Mouse (Mus musculus) lung, embryonic 15.5 days (tissue): ENCODE measurements around the gene Jaml. TPM values are rescaled to one million over a fixed set of nuclear protein-coding genes. Genes with fewer than 3 reads are reported as not detected.
A peak's percentile ranks its signal among the peaks of the same experiment; 100 is the strongest.
"Not testable (repeated sequence)": the region's sequence is repeated elsewhere in the genome, so short reads cannot be mapped to it uniquely, and the experiment has no call there.

Source experiments
- ATAC-seq: fragments of 200-750 bp; cut with Nextera tagmentation; 2 replicates; pipeline ENCODE4 v1.8.0; 2017; ENCODE audit warnings: moderate number of reproducible peaks, borderline replicate concordance; ENCODE audit not compliant: low FRiP score, low TSS enrichment; ENCODE audit errors: extremely low read depth
- H3K27ac ChIP-seq: fragments of 300-500 bp; sonication (generic); 2 replicates; pipeline ENCODE4 v1.5.1; 2015; ENCODE audit warnings: moderate library complexity, mild to moderate bottlenecking, inconsistent platforms
- H3K27me3 ChIP-seq: fragments of 300-500 bp; sonication (generic); 2 replicates; pipeline ENCODE4 v1.6.1; 2015; ENCODE audit warnings: inconsistent platforms
- H3K36me3 ChIP-seq: fragments of 300-500 bp; sonication (generic); 2 replicates; pipeline ENCODE4 v1.6.1; 2015; ENCODE audit warnings: inconsistent platforms
- H3K4me1 ChIP-seq: fragments of 300-500 bp; sonication (generic); 2 replicates; pipeline ENCODE4 v1.6.1; 2015; ENCODE audit warnings: inconsistent platforms
- H3K4me2 ChIP-seq: fragments of 300-500 bp; sonication (generic); 2 replicates; pipeline ENCODE4 v1.6.1; 2015; ENCODE audit warnings: inconsistent platforms, mild to moderate bottlenecking, moderate library complexity
- H3K4me3 ChIP-seq: fragments of 300-500 bp; sonication (generic); 2 replicates; pipeline ENCODE4 v1.5.1; 2015; ENCODE audit warnings: mild to moderate bottlenecking, inconsistent platforms
- H3K9ac ChIP-seq: fragments of 300-500 bp; sonication (generic); 2 replicates; pipeline ENCODE4 v1.6.1; 2015; ENCODE audit warnings: inconsistent platforms
- H3K9me3 ChIP-seq: fragments of 300-500 bp; sonication (generic); 2 replicates; pipeline ENCODE4 v1.6.1; 2016; ENCODE audit warnings: inconsistent platforms
- WGBS: fragments of 180-500 bp; shearing (Covaris S2); methylation state at CpG from one replicate; pipeline ENCODE4 v1.1.7; 2015; 5-methylcytosine and 5-hydroxymethylcytosine counted together
- polyA plus RNA-seq: library from polyadenylated mRNA; unstranded; fragments of >200 nt; fragmentation: Nextera tagmentation; extraction: Ambion mirVana; gene quantifications from 2 replicates; pipeline ENCODE4 v1.2.1, GENCODE M21; 2015

The Jaml gene
- polyA plus RNA-seq = 0.35 and 0.76 TPM in 2 replicates

DNA sequence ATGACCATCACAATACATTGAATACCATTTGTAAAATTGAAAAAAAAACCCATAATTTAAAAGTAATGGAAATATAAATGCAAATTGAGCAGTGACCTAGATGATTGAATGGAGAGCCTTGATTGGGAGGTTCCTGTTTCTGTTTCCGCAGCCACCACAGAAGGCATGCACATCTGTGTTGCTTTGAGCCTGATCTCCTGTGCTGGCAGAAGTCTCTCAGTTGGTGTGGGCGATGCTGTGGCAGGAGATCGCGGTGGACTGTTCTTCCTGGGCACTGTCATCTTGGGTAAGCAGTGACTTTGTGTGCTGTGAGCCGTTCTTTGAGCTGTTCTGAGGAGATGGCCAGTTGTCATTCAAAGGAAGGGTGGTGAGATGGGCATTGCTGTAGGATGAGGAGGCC lies at the start of gene Jaml:
Jaml (plus strand) TSS at position 173 of the 400 bp plus-strand sequence.
- H3K27me3 ChIP-seq = no peaks in the 10 kb centered on the region; the same call in none of the 2 replicates
- no peak within 1 kb of the TSS for H3K4me2 ChIP-seq
- WGBS = 84% methylated on average over 5 of the region's 5 CpGs
- H3K4me3 ChIP-seq = no peak within 1 kb of the TSS
- H3K27ac ChIP-seq = no peak within 1 kb of the TSS
- H3K36me3 ChIP-seq = no peaks in the 10 kb centered on the region
- H3K9me3 ChIP-seq = no peaks in the 10 kb centered on the region
- ATAC-seq = no peak
- no peak within 1 kb of the TSS for H3K9ac ChIP-seq
- no peaks in the 10 kb centered on the region for H3K4me1 ChIP-seq

DNA sequence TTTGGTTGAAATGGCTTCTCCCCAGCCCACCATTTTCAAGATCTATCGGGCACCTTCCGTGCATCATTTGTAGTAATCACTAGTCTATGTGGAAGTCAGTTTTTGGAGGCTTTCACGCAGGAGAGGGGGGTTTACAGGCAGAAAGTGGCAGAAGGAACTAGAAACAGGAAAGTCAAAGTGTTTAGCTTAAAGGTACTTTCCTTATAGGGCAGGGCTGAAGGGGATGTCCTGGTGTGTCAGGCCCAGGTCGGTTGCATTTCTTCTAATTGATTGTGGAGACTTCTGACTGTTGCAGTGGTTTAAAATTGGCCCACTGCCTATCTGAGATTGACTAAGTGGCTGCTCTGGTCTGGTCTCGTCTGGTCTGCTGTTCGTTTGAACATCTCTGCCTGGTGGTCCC lies 48.6 kb upstream of the Jaml start:
- Histone ChIP-seq H3K36me3 (no peaks in the 10 kb centered on the region), H3K27ac (no peak overlapping the region), H3K4me2 (no peak overlapping the region), H3K27me3 (no peaks in the 10 kb centered on the region), H3K4me1 (no peaks in the 10 kb centered on the region), H3K9ac (no peak overlapping the region), H3K9me3 (no peaks in the 10 kb centered on the region), H3K4me3 (no peak overlapping the region)
- ATAC-seq = no peak
- 58% methylated on average over 6 of the region's 6 CpGs for WGBS

DNA sequence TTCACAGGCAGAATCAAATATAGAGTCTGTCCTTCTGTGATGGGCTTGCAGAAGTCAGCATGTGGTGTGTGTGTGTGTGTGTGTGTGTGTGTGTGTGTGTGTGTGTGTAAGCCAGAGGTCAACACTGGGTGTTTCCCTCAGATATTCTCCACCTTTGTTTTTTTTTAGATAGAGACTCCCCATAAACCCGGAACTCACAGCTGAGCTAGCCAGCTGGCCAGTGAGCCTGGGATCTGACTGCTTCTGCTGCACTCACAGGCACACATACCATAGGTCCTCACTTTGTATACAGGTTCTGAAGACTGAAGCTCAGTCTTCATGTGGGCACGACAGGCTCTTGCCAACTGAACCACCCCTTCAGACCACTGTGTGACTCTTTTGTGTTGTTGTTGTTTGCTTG lies 46.7 kb upstream of the Jaml start:
- no peak overlapping the region for H3K9ac ChIP-seq
- no peak for ATAC-seq
- no peak overlapping the region for H3K4me3 ChIP-seq
- H3K36me3 ChIP-seq = no peaks in the 10 kb centered on the region
- no peaks in the 10 kb centered on the region for H3K9me3 ChIP-seq
- no peaks in the 10 kb centered on the region for H3K4me1 ChIP-seq
- H3K27ac ChIP-seq = no peak overlapping the region
- no peak overlapping the region for H3K4me2 ChIP-seq
- 47% methylated on average over 2 of the region's 2 CpGs for WGBS
- no peaks in the 10 kb centered on the region for H3K27me3 ChIP-seq

DNA sequence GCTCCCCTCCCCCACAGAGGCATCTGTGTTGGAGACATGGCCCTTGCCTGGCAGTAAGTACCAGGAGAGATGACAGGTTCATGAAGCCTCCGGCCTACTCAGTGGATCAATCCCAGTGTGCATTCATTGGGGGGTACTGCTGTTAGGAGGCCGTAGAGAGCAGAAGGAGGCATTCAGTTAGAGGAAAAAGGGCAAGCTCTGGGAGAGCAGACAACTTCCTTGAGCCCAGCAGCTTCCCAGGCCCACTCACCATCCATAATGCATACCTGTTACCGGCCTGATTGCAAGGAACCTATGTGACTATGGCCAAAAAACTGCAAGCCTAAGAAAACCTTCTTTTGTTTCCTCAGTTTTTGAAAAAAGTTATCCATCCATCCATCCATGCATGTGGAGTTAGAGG lies 44.5 kb upstream of the Jaml start:
- Histone ChIP-seq H3K4me1 (no peaks in the 10 kb centered on the region), H3K9ac (no peak overlapping the region), H3K27me3 (peaks cover 12% of the 10 kb centered on the region), H3K9me3 (no peaks in the 10 kb centered on the region), H3K36me3 (no peaks in the 10 kb centered on the region), H3K27ac (no peak overlapping the region), H3K4me3 (no peak overlapping the region), H3K4me2 (no peak overlapping the region)
- no peak for ATAC-seq
- 71% methylated on average over 3 of the region's 3 CpGs for WGBS

DNA sequence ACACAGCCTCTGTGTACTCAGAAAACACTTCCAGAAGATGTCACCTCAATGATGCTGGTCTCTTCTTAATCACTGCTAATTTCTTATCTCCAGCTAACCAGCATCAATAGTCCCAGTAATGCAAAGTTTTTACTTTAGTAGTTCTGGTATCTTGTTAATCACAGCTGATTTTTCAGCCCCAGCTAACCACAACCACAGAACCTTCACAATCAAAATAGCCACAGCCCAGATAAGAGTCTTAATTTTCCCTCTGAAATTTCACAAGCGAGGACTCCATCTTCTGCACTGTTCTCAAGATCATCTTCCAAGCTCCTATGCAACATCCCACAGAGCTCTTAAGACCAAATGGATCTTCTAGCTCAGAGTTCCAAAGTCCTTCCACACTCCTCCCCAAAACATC lies 41.2 kb upstream of the Jaml start:
- ATAC-seq, H3K4me2 ChIP-seq, H3K27ac ChIP-seq, H3K9ac ChIP-seq, H3K9me3 ChIP-seq, H3K4me3 ChIP-seq, H3K36me3 ChIP-seq: not testable (repeated sequence)
- H3K4me1 ChIP-seq = peaks cover 13% of the 10 kb centered on the region; the same call in 1 of the 2 replicates
- 79% methylated on average over 1 of the region's 1 CpGs for WGBS
- peaks cover 42% of the 10 kb centered on the region for H3K27me3 ChIP-seq

DNA sequence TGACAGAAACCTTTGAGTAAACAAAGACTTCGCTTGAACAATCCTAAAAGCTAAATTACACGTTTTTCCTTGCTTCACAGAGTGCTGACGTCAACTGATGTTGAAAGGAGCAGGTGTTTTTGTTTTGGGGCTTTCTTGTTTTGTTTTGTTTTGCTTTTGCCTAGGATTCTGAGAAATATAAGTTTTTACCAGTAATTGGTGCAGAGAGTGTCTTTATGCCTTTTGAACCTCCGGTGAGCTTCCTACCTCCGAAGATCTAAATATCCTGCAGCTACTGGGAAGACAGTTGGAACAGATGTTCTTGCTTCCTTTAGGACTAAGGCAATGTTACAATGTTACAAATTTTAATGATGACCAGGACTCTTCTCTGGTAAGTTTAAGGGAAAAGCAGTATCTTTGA lies 39.5 kb upstream of the Jaml start, which contains the start of gene Mpzl2:
Mpzl2 (plus strand) TSS at position 301 of the 400 bp plus-strand sequence.
- Histone ChIP-seq H3K27me3 (peaks cover 55% of the 10 kb centered on the region), H3K27ac (peak within 1 kb of the TSS; percentile 36; the same call in 1 of the 2 replicates), H3K4me3 (peak within 1 kb of the TSS; percentile 3; the same call in 1 of the 2 replicates), H3K4me1 (peaks cover 13% of the 10 kb centered on the region; the same call in 1 of the 2 replicates), H3K36me3 (no peaks in the 10 kb centered on the region), H3K9me3 (no peaks in the 10 kb centered on the region), H3K9ac (no peak within 1 kb of the TSS), H3K4me2 (peak within 1 kb of the TSS; percentile 41)
- ATAC-seq = no peak
- 48% methylated on average over 5 of the region's 5 CpGs for WGBS

DNA sequence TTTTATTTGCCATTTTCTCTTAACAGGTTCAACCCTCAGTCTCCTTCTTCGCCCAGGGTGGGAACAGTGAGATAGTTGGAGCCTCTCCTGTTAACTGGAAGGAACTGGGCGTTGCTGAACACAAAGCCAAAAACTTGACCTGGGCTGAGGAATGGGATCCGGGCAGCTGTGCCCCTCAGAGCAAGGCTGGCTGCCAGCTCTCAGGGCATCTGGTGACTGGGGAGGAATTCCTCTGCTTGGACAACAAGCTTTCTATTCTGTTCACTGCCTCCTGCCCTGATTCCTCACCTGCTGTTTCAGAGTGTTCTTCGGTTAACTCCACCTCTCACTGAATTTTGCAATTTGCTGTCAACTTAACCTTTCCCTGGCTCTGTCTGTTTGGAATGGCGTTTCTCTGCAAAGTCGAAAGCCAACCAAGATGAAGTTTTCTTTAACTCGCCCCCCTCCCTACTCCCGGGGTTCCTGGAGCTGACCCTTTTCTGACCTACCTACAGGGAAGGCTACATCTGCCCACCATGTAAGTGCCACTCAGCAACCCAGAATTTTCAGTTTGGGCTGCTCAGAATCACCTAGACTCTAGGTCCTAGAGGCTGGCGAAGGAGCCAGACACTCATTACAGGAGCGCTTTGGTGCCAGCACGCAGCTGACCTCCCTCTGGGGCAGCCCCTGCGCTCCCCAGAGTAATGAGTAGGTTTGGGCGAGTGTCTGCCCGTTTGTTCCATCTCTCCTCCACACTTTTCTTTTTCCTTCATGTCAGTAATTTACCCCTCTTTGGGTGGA lies 38.7 kb upstream of the Jaml start:
- Histone ChIP-seq H3K9ac (no peak overlapping the region), H3K27me3 (peaks cover 55% of the 10 kb centered on the region), H3K36me3 (no peaks in the 10 kb centered on the region), H3K4me2 (peak overlapping the region; percentile 41), H3K4me1 (peaks cover 13% of the 10 kb centered on the region; the same call in 1 of the 2 replicates), H3K9me3 (no peaks in the 10 kb centered on the region), H3K27ac (peak overlapping the region; percentile 36; the same call in 1 of the 2 replicates), H3K4me3 (peak overlapping the region; percentile 3; the same call in 1 of the 2 replicates)
- 10% methylated on average over 14 of the region's 14 CpGs for WGBS
- ATAC-seq = no peak

DNA sequence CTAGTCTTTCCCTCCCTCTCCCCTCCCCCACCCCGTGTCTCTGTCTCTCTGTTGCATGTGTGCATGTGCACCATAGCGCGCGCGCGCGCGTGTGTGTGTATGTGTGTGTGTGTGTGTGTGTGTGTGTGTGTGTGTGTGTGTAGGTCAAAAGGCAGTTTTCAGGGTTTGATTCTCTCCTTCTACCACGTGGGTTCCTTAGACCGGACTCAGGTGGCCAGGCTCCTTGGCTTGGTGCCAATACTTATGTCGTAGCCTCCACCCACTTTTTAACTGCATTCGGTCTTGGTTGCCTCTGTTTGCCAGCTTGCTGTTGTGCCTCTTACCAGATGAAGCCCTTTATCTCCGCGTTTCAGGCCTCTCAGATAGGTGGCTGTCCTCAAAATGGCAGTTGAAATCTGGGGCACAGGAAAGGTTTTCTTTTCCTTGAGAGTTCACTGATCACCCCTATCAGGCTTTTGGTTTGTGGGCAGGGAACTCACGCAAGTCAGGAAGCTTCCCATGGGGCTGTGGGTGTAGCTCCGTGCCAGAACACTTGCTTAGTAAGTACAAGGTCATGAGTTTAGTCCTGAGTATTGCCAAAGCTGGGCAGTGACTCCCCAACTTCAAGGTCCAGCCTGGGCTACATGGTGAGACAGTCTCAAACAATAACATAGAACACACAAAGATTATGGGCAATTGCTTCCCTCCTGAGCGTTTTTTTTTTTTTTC lies 37.7 kb upstream of the Jaml start:
- peak; percentile 35; the same call in 1 of the 2 replicates for ATAC-seq
- Histone ChIP-seq H3K4me2 (peak overlapping the region; percentile 41), H3K27ac (peak overlapping the region; percentile 78; the same call in 1 of the 2 replicates), H3K27me3 (peaks cover 55% of the 10 kb centered on the region), H3K4me1 (peaks cover 13% of the 10 kb centered on the region; the same call in 1 of the 2 replicates), H3K36me3 (no peaks in the 10 kb centered on the region), H3K4me3 (peak overlapping the region; percentile 3; the same call in 1 of the 2 replicates), H3K9ac (no peak overlapping the region), H3K9me3 (no peaks in the 10 kb centered on the region)
- WGBS = 31% methylated on average over 17 of the region's 17 CpGs

DNA sequence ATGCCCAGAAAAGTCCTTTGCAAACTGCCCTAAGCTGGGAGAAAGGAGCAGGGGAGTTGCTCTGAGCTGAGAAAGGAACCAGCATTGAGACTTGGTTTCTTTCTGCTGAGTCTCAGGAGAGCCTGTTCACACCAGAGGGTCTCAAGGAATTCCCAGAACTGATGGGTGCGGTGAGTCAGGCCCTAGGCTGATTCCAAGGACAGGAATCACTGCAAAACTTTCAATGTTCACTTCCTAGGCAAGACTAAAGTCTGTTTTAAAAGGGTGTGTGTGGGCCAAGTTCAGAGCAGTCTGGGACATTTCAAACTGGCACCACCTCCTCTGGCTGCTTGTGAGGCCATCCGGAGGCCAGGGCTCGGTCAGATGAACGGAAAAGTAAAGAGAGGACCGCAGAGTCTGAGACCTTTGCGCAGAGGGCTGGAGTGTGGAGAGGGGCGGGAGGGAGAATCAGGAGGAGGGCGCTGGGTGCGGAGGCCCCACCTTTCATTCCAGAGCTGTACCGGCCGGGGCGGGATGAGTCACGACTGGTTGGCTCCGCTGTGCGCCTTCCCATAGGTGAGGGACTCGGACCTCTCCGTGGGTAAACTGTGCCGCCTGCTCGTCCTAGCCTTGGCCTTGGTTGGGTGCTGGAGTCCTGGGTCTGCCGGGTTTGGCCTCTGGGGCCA lies 36.8 kb upstream of the Jaml start:
- H3K4me2 ChIP-seq = peak overlapping the region; percentile 47
- peaks cover 55% of the 10 kb centered on the region for H3K27me3 ChIP-seq
- H3K27ac ChIP-seq = peak overlapping the region; percentile 78
- WGBS = 1% methylated on average over 20 of the region's 20 CpGs
- H3K9me3 ChIP-seq = no peaks in the 10 kb centered on the region
- no peaks in the 10 kb centered on the region for H3K36me3 ChIP-seq
- H3K4me1 ChIP-seq = peaks cover 13% of the 10 kb centered on the region; the same call in 1 of the 2 replicates
- peak; percentile 91; the same call in 1 of the 2 replicates for ATAC-seq
- H3K4me3 ChIP-seq = peak overlapping the region; percentile 36
- H3K9ac ChIP-seq = peak overlapping the region; percentile 6; the same call in 1 of the 2 replicates

DNA sequence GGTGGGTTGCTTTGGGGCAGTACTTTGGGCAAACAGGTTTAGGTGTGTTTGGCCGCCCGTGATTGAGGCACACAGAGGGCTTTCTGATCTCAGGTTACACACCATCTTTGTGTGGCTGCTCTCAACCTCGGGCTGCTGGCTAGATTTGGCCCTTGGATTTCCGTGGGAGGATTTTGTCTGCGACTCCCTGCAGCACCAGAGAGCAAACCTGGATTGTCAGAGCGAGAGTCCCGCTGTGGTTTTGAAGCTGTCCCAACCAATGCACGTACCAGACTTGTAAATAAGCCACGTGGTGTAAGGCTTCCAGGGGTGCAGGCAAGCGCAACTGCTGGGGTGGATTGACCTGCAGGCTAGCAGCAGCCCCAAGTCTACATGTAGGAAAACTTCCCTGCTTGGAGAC lies 36.0 kb upstream of the Jaml start:
- Histone ChIP-seq H3K9ac (peak overlapping the region; percentile 6), H3K4me2 (peak overlapping the region; percentile 47), H3K9me3 (no peaks in the 10 kb centered on the region), H3K36me3 (no peaks in the 10 kb centered on the region), H3K4me1 (peaks cover 13% of the 10 kb centered on the region; the same call in 1 of the 2 replicates), H3K4me3 (peak overlapping the region; percentile 36), H3K27me3 (peaks cover 55% of the 10 kb centered on the region), H3K27ac (peak overlapping the region; percentile 78)
- 2% methylated on average over 10 of the region's 10 CpGs for WGBS
- no peak for ATAC-seq

DNA sequence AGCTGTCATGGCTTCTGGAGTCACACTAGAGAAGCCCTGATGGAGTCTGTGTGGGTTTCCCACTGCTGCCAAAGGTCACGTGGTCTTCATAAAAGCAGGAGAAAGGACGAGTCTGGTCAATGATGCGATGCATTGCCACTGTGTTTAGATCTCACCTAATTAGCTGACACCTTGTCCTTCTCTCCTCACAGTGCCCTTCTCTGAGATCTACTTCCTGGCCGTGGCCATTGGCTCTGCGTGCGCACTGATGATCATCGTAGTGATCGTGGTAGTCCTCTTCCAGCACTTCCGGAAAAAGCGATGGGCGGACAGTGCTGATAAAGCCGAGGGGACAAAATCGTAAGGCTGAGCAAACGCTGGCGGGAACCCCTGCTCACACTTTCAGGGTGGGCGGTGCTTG lies 32.0 kb upstream of the Jaml start:
- Histone ChIP-seq H3K4me1 (no peaks in the 10 kb centered on the region; the same call in 1 of the 2 replicates), H3K27me3 (peaks cover 24% of the 10 kb centered on the region), H3K4me2 (no peak overlapping the region), H3K4me3 (no peak overlapping the region), H3K36me3 (no peaks in the 10 kb centered on the region), H3K9me3 (no peaks in the 10 kb centered on the region), H3K27ac (no peak overlapping the region), H3K9ac (no peak overlapping the region)
- no peak for ATAC-seq
- 73% methylated on average over 16 of the region's 16 CpGs for WGBS
